Mouse (Mus musculus): ENCODE data around the gene Pgpep1. TPM values are rescaled to one million over a fixed set of nuclear protein-coding genes. Genes with fewer than 3 reads are reported as not detected.

The Pgpep1 gene
- total RNA-seq (2014; fragmentation: Nextera tagmentation), result 8.5 and 31.0 TPM in 2 replicates
- total RNA-seq (2017), result 6.5 and 6.9 TPM in 2 replicates

- peak; percentile 52 for ATAC-seq (replicated peaks; ENCODE audit: poor library complexity, severe bottlenecking)
Measured at GRCm38 (mm10) chr8:70660273-70660725, at the start of gene Pgpep1. TSS of gene Pgpep1 (minus strand) at chr8:70660388.

GRCm38 (mm10) chr8:70709794-70710193 is 49.6 kb upstream of the Pgpep1 start:
- no peak for ATAC-seq (replicated peaks; ENCODE audit: poor library complexity, severe bottlenecking)

GRCm38 (mm10) chr8:70708281-70708680 is 48.1 kb upstream of the Pgpep1 start:
- no peak for ATAC-seq (replicated peaks; ENCODE audit: poor library complexity, severe bottlenecking)

GRCm38 (mm10) chr8:70703287-70703686 is 43.1 kb upstream of the Pgpep1 start, which contains the start of gene Iqcn:
TSS of gene Iqcn (plus strand) at chr8:70703457.
- no peak for ATAC-seq (replicated peaks; ENCODE audit: poor library complexity, severe bottlenecking)

- no peak for ATAC-seq (replicated peaks; ENCODE audit: poor library complexity, severe bottlenecking)
Measured at GRCm38 (mm10) chr8:70702842-70703182, 42.6 kb upstream of the Pgpep1 start.

- no peak for ATAC-seq (replicated peaks; ENCODE audit: poor library complexity, severe bottlenecking)
Measured at GRCm38 (mm10) chr8:70701982-70702841, 42.0 kb upstream of the Pgpep1 start.

GRCm38 (mm10) chr8:70701048-70701981 is 41.1 kb upstream of the Pgpep1 start:
- no peak for ATAC-seq (replicated peaks; ENCODE audit: poor library complexity, severe bottlenecking)

- peak; percentile 9 for ATAC-seq (replicated peaks; ENCODE audit: poor library complexity, severe bottlenecking)
Measured at GRCm38 (mm10) chr8:70700555-70700922, 40.4 kb upstream of the Pgpep1 start.

GRCm38 (mm10) chr8:70699834-70700554 is 39.8 kb upstream of the Pgpep1 start:
- ATAC-seq (replicated peaks; ENCODE audit: poor library complexity, severe bottlenecking), result no peak

- no peak; the same call in 1 of the 2 replicates for ATAC-seq (replicated peaks; ENCODE audit: poor library complexity, severe bottlenecking)
Measured at GRCm38 (mm10) chr8:70699116-70699833, 39.1 kb upstream of the Pgpep1 start.

GRCm38 (mm10) chr8:70698310-70699109 is 38.3 kb upstream of the Pgpep1 start, which contains the start of gene Jund:
TSS of gene Jund (plus strand) at chr8:70698949.
- peak; percentile 54 for ATAC-seq (replicated peaks; ENCODE audit: poor library complexity, severe bottlenecking)

- ATAC-seq (replicated peaks; ENCODE audit: poor library complexity, severe bottlenecking), result no peak
Measured at GRCm38 (mm10) chr8:70697366-70698250, 37.4 kb upstream of the Pgpep1 start.

GRCm38 (mm10) chr8:70696946-70697345 is 36.8 kb upstream of the Pgpep1 start:
- ATAC-seq (replicated peaks; ENCODE audit: poor library complexity, severe bottlenecking), result no peak

- no peak for ATAC-seq (replicated peaks; ENCODE audit: poor library complexity, severe bottlenecking)
Measured at GRCm38 (mm10) chr8:70696019-70696885, 36.1 kb upstream of the Pgpep1 start.

GRCm38 (mm10) chr8:70695318-70696018 is 35.3 kb upstream of the Pgpep1 start:
- ATAC-seq (replicated peaks; ENCODE audit: poor library complexity, severe bottlenecking), result peak; percentile 20

GRCm38 (mm10) chr8:70693636-70694035 is 33.4 kb upstream of the Pgpep1 start:
- ATAC-seq (replicated peaks; ENCODE audit: poor library complexity, severe bottlenecking), result peak; percentile 23; the same call in 1 of the 2 replicates
